Mouse (Mus musculus) liver, embryonic 12.5 days (tissue): Measurements from ENCODE around the gene Zbtb2. TPM values are rescaled to one million over a fixed set of nuclear protein-coding genes. Genes with fewer than 3 reads are reported as not detected.

Experiments
- ATAC-seq: fragments of 200-750 bp; cut with Nextera tagmentation; 2 replicates; pipeline ENCODE4 v1.8.0; 2017; ENCODE audit warnings: moderate number of reproducible peaks, mild to moderate bottlenecking, moderate library complexity
- H3K27ac ChIP-seq: fragments of 300-500 bp; sonication (generic); 2 replicates; pipeline ENCODE4 v1.5.1; 2016; ENCODE audit warnings: mild to moderate bottlenecking
- H3K27me3 ChIP-seq: fragments of 300-500 bp; sonication (generic); replicated peaks from 2 replicates; pipeline ENCODE4 v1.6.1; 2016; ENCODE audit warnings: mild to moderate bottlenecking, moderate library complexity
- H3K36me3 ChIP-seq: fragments of 300-500 bp; sonication (generic); 2 replicates; pipeline ENCODE4 v1.6.1; 2016; ENCODE audit warnings: mild to moderate bottlenecking, moderate library complexity
- H3K4me1 ChIP-seq: fragments of 300-500 bp; sonication (generic); 2 replicates; pipeline ENCODE4 v1.6.1; 2016
- H3K4me2 ChIP-seq: fragments of 300-500 bp; sonication (generic); 2 replicates; pipeline ENCODE4 v1.6.1; 2016; ENCODE audit warnings: mild to moderate bottlenecking, moderate library complexity
- H3K4me3 ChIP-seq: fragments of 300-500 bp; sonication (generic); 2 replicates; pipeline ENCODE4 v1.5.1; 2016; ENCODE audit warnings: mild to moderate bottlenecking, moderate library complexity
- H3K9ac ChIP-seq: fragments of 300-500 bp; sonication (generic); 2 replicates; pipeline ENCODE4 v1.6.1; 2016; ENCODE audit warnings: mild to moderate bottlenecking, moderate library complexity
- H3K9me3 ChIP-seq: fragments of 300-500 bp; sonication (generic); replicated peaks from 2 replicates; pipeline ENCODE4 v1.6.1; 2016; ENCODE audit warnings: mild to moderate bottlenecking, moderate library complexity
- WGBS: fragments of 180-500 bp; shearing (Covaris S2); methylation state at CpG from one replicate; pipeline ENCODE4 v1.1.7; 2016; ENCODE audit not compliant: insufficient replicate concordance; 5-methylcytosine and 5-hydroxymethylcytosine counted together
- polyA plus RNA-seq: library from polyadenylated mRNA; unstranded; fragments of >200 nt; fragmentation: Nextera tagmentation; extraction: Ambion mirVana; gene quantifications from 2 replicates; pipeline ENCODE4 v1.2.1, GENCODE M21; 2016

Gene Zbtb2
- polyA plus RNA-seq, 1 experiment from 2014 or later, result 7.5 TPM

DNA sequence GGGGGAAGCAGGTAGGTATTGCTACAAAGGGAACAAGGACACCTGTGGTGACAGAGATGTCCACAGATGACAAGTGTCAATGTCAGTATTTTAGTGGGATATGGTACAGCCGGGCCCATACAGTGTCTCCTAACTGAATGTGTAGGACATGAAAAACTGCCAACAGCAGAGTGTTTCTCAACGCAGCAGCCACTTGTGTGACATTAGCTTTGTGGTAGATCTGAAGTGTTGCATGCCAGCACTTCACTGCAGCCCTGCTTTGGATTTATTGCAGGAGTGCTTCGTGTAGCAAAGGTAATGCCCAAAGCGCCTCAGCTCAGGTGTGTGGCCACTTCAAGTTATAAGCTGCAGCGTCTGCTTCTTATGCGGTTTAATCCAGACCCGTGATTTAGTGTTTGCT lies 11.0 kb downstream of the Zbtb2 start:
- peaks cover 14% of the 10 kb centered on the region for H3K36me3 ChIP-seq
- ATAC-seq, result no peak
- no peaks in the 10 kb centered on the region for H3K4me1 ChIP-seq
- no peak overlapping the region for H3K4me3 ChIP-seq
- H3K9me3 ChIP-seq, result no peaks in the 10 kb centered on the region
- WGBS, result 77% methylated on average over 7 of the region's 7 CpGs
- no peak overlapping the region for H3K9ac ChIP-seq
- no peaks in the 10 kb centered on the region for H3K27me3 ChIP-seq
- no peak overlapping the region for H3K27ac ChIP-seq
- no peak overlapping the region for H3K4me2 ChIP-seq

DNA sequence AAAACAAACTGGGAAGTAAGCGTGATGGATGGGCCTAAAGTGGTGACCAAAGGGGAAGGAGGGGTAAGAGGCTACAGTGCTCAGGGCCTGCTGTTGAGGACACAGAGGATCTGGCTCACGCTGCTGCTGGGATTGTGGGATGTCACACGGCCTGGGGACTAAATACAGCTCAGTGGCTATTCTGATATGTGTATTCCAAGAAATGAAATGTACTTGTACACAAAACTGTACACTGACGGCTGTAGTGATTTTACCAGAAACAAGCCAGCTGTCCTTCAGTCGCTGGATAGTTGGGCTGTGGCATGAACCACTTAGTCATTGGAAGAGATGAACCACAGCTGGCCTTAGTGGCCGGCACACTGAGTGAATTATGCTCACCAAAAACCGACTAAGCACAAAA lies 11.4 kb downstream of the Zbtb2 start:
- no peak overlapping the region for H3K9ac ChIP-seq
- ATAC-seq, result no peak
- H3K36me3 ChIP-seq, result peaks cover 17% of the 10 kb centered on the region
- H3K4me2 ChIP-seq, result no peak overlapping the region
- H3K9me3 ChIP-seq, result no peaks in the 10 kb centered on the region
- H3K27me3 ChIP-seq, result no peaks in the 10 kb centered on the region
- WGBS, result 65% methylated on average over 7 of the region's 7 CpGs
- H3K27ac ChIP-seq, result no peak overlapping the region
- H3K4me1 ChIP-seq, result no peaks in the 10 kb centered on the region
- no peak overlapping the region for H3K4me3 ChIP-seq

DNA sequence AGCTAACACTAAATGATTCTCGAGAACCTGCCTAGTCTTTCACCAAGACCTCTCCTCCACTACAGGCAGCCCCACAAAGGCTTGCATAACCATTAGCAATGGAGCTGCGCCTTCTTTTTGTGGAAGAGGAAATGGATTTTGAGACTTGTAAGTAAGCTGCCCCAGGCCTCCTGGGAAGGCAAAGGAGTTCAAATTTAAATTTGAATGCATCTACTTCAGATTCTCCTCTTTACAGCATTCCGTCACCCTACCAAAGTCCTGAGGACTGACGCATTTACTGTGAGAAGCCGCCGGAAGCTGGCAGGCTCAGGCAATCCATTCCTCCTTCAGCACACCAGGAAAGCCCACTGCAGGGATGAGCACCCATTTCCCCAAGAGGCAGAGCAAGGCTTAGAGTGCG lies 12.6 kb downstream of the Zbtb2 start:
- Histone ChIP-seq H3K9me3 (no peaks in the 10 kb centered on the region), H3K4me2 (no peak overlapping the region), H3K27ac (no peak overlapping the region), H3K4me1 (no peaks in the 10 kb centered on the region), H3K27me3 (no peaks in the 10 kb centered on the region), H3K9ac (no peak overlapping the region), H3K4me3 (no peak overlapping the region), H3K36me3 (peaks cover 27% of the 10 kb centered on the region)
- ATAC-seq, result no peak
- WGBS, result 64% methylated on average over 7 of the region's 7 CpGs

DNA sequence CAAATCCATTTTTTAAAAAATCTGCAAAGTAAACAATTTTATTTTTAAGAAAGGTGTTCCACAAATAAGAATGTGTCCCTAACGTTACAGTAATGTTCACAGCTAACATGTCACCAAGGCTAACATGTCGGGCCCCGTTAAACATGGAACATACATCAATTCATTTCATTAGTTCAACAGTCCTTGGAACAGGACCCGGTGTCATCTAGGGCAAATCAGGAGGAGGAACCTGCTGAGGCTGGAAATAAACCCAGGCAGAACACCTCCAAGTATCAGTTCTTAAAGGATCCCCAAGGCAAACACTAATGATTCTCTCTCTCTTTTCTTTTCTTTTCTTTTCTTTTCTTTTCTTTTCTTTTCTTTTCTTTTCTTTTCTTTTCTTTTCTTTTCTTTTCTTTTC lies 13.2 kb downstream of the Zbtb2 start:
- ATAC-seq, result no peak
- H3K9ac ChIP-seq, result no peak overlapping the region
- H3K9me3 ChIP-seq, result no peaks in the 10 kb centered on the region
- no peak overlapping the region for H3K4me3 ChIP-seq
- H3K36me3 ChIP-seq, result peaks cover 33% of the 10 kb centered on the region
- no peaks in the 10 kb centered on the region for H3K4me1 ChIP-seq
- no peaks in the 10 kb centered on the region for H3K27me3 ChIP-seq
- no peak overlapping the region for H3K27ac ChIP-seq
- 79% methylated on average over 4 of the region's 4 CpGs for WGBS
- H3K4me2 ChIP-seq, result no peak overlapping the region

DNA sequence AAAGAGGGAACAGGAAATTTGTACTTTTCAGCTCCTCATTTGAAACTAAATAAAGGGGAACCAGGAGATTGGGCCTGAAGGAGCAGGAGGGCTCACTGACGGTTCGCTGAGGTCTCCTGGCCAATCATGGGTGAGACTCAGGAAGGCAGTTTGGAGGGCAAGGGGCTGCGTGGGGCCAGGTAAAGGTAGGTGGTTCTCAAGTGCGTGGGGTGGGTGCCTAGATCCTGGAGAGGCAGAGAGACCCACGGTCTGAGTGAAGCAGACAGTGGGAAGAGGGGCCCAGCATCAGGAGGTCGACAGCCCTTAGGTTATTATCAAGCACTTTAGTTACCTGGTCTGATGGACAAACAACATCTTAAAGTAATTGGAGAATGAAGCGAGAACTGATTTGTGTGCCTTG lies 13.7 kb downstream of the Zbtb2 start:
- no peaks in the 10 kb centered on the region for H3K9me3 ChIP-seq
- ATAC-seq, result no peak
- H3K4me3 ChIP-seq, result no peak overlapping the region
- H3K4me2 ChIP-seq, result no peak overlapping the region
- WGBS, result 71% methylated on average over 7 of the region's 7 CpGs
- H3K27ac ChIP-seq, result no peak overlapping the region
- no peaks in the 10 kb centered on the region for H3K27me3 ChIP-seq
- H3K4me1 ChIP-seq, result no peaks in the 10 kb centered on the region
- peaks cover 37% of the 10 kb centered on the region for H3K36me3 ChIP-seq
- no peak overlapping the region for H3K9ac ChIP-seq

DNA sequence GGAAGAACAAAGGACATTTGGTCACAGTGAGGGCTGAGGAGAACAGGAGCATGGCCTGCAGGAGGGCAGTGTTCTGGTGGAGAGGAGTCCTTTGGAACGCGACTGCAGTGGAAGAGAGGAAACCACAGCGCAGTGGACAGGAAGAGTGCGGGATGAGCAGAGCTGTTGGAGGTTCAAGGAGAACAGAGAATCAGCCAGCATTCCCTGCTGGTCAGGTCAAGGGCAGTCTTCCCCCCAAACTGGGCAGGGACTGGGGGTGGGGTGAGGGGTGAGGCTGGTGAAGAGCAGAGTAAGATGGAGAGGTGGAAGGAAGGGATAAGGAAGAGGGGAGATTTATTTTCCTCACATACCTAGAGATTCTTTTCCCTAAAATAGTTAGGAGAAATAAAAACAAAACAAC lies 14.3 kb downstream of the Zbtb2 start:
- no peaks in the 10 kb centered on the region for H3K4me1 ChIP-seq
- ATAC-seq, result no peak
- peaks cover 44% of the 10 kb centered on the region for H3K36me3 ChIP-seq
- H3K4me2 ChIP-seq, result no peak overlapping the region
- H3K9ac ChIP-seq, result no peak overlapping the region
- H3K4me3 ChIP-seq, result no peak overlapping the region
- WGBS, result 44% methylated on average over 4 of the region's 4 CpGs
- no peaks in the 10 kb centered on the region for H3K27me3 ChIP-seq
- H3K9me3 ChIP-seq, result no peaks in the 10 kb centered on the region
- no peak overlapping the region for H3K27ac ChIP-seq

DNA sequence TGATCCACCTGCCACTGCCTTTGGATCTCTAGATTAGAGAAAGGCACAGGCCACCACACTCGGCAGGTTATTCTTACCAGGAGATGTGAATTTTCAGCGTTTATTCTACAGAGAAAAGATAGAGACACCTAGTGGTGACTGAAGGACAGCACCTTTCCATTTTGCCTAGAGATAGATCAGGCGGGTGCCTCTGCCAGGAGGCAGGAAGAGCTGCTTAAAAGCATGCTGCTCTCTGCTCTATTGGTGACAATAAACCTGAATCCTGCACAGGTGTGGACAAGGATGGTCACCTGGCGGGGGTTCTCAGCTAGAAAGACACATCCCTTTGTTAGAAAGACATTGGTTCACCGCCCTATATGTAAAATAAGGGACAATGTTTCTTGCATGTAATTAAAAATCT lies 15.9 kb downstream of the Zbtb2 start:
- Histone ChIP-seq H3K27me3 (no peaks in the 10 kb centered on the region), H3K36me3 (peaks cover 56% of the 10 kb centered on the region), H3K4me2 (no peak overlapping the region), H3K9me3 (no peaks in the 10 kb centered on the region), H3K4me1 (no peaks in the 10 kb centered on the region), H3K9ac (no peak overlapping the region), H3K4me3 (no peak overlapping the region), H3K27ac (no peak overlapping the region)
- WGBS, result 47% methylated on average over 5 of the region's 5 CpGs
- ATAC-seq, result no peak

DNA sequence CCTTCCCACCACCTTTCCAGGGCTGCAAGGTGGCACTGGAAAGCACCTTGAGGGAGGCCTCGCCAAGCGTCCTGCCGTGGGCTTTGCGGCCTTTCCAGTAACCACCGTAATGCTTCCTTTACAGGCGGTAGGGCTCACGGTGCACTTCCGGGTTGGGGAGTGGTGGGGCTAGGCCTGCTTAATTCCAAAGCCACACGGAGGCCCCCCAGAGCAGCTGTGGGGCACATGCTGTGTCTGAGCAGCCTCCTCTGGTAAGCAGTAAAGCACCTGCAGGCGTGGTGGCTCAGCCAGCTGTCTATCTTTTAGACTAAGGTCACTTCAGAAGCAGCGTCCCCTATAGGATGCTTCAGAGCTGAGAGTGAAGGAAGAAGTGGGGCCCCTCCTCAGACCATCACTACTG lies 17.8 kb downstream of the Zbtb2 start:
- 86% methylated on average over 11 of the region's 11 CpGs for WGBS

DNA sequence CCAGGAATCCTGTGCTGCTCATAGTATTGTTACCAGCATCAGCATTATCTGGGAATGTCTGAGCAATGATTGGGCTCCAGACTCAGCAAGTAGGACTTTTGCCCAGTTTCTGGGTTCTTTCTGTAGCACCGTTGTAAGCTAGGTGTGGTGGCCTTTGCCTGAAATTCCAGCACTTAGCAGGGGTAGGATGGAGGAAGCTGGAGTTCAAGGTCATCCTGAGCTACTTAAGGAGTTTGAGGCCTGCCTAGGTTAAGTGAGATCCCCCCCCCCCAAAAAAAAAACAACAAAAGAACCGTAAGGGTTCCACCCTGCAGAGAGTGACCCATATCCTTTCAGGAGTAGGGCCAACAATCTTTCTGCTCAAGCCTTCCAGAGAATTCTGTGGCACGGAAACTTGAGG lies 23.3 kb downstream of the Zbtb2 start:
- H3K4me3 ChIP-seq, result no peak overlapping the region
- ATAC-seq, result no peak
- H3K4me1 ChIP-seq, result no peaks in the 10 kb centered on the region
- WGBS, result 81% methylated on average over 3 of the region's 3 CpGs
- H3K27ac ChIP-seq, result no peak overlapping the region
- peaks cover 26% of the 10 kb centered on the region for H3K36me3 ChIP-seq
- H3K9ac ChIP-seq, result no peak overlapping the region
- no peak overlapping the region for H3K4me2 ChIP-seq
- peaks cover 10% of the 10 kb centered on the region for H3K9me3 ChIP-seq
- no peaks in the 10 kb centered on the region for H3K27me3 ChIP-seq

More for the DNA sequence above, 17.8 kb downstream of the Zbtb2 start:
- Histone ChIP-seq H3K4me2 (no peak overlapping the region), H3K4me3 (no peak overlapping the region), H3K27me3 (no peaks in the 10 kb centered on the region), H3K4me1 (no peaks in the 10 kb centered on the region), H3K36me3 (peaks cover 59% of the 10 kb centered on the region), H3K9me3 (no peaks in the 10 kb centered on the region), H3K27ac (no peak overlapping the region), H3K9ac (no peak overlapping the region)
- no peak for ATAC-seq

DNA sequence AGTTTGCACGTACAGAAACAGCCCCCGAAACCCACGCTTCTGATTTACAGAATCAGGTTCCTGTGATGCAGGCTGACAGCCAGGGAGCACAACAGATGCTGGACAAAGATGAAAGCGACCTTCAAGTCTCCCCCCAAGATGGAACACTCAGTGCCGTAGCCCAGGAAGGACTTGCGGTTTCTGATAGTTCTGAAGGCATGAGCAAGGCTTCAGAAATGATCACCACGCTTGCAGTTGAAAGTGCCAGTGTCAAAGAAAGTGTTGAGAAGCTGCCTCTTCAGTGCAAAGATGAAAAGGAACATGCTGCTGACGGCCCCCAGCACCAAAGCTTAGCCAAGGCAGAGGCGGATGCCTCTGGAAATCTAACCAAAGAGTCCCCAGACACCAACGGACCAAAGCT lies 30.5 kb downstream of the Zbtb2 start:
- Histone ChIP-seq H3K4me2 (no peak overlapping the region), H3K27me3 (no peaks in the 10 kb centered on the region), H3K4me3 (no peak overlapping the region), H3K4me1 (no peaks in the 10 kb centered on the region), H3K9me3 (peaks cover 3% of the 10 kb centered on the region), H3K9ac (no peak overlapping the region), H3K36me3 (peaks cover 7% of the 10 kb centered on the region), H3K27ac (no peak overlapping the region)
- no peak for ATAC-seq
- 75% methylated on average over 10 of the region's 10 CpGs for WGBS

DNA sequence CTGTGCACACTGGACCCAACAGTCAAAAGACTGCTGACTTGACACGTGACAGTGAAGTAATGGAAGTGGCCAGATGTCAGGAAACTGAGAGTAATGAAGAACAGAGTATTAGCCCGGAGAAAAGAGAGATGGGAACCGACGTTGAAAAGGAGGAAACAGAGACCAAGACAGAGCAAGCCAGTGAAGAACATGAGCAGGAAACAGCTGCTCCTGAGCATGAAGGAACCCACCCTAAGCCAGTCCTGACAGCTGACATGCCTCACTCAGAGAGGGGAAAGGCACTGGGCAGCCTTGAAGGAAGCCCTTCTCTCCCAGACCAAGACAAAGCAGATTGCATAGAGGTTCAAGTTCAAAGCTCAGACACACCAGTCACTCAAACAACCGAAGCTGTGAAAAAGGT lies 31.3 kb downstream of the Zbtb2 start:
- Histone ChIP-seq H3K9me3 (no peaks in the 10 kb centered on the region), H3K4me1 (no peaks in the 10 kb centered on the region), H3K27me3 (no peaks in the 10 kb centered on the region), H3K9ac (no peak overlapping the region), H3K4me2 (no peak overlapping the region), H3K36me3 (peaks cover 7% of the 10 kb centered on the region), H3K4me3 (no peak overlapping the region), H3K27ac (no peak overlapping the region)
- ATAC-seq, result no peak
- WGBS, result 34% methylated on average over 5 of the region's 5 CpGs

DNA sequence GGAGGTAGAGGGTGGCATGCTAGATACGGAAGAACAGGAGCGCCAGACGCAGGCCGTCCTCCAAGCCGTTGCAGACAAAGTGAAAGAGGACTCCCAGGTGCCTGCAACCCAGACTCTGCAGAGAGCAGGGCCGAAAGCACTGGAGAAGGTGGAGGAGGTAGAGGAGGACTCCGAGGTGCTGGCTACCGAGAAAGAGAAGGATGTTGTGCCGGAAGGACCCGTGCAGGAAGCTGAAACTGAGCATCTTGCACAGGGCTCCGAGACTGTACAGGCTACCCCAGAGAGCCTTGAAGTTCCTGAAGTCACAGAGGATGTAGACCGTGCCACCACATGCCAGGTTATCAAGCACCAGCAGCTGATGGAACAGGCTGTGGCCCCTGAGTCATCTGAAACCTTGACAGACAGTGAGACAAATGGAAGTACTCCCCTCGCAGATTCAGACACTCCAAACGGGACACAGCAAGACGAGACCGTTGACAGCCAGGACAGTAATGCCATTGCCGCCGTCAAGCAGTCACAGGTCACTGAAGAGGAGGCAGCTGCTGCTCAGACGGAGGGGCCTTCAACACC lies 31.9 kb downstream of the Zbtb2 start:
- Histone ChIP-seq H3K4me2 (no peak overlapping the region), H3K27me3 (no peaks in the 10 kb centered on the region), H3K9ac (no peak overlapping the region), H3K4me3 (no peak overlapping the region), H3K9me3 (no peaks in the 10 kb centered on the region), H3K36me3 (peaks cover 7% of the 10 kb centered on the region), H3K27ac (no peak overlapping the region), H3K4me1 (no peaks in the 10 kb centered on the region)
- 72% methylated on average over 19 of the region's 19 CpGs for WGBS
- no peak for ATAC-seq
